In the genomic region with DNA sequence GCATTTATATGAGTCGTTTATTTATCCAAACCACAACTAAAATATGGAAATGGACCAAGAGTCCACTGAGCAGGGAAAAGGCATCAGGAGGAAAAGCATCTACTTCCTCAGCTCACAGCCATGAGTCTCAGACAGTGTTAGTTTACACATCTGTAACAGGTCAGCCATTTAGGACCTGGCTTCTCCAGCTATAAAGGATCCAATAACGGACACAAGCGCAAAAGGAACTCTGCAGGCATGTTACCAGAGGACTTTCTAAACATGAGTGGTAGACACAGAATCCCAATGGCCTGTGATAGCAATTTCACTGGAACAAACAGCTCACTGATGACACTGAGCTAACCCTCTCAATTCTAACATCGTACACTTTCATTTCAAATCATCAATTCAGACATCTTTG, we compare ENCODE assay signal across 27 mouse cellular contexts. TPM values are rescaled to one million over a fixed set of nuclear protein-coding genes. Genes with fewer than 3 reads are reported as not detected.
DNase-seq lines count a peak whose midpoint lies in the region; ATAC-seq and TF ChIP-seq lines count a peak whose summit lies in the region.
"Had no signal": no experiment of that assay in that cellular context is flagged by ENCODE, and none has a peak within 500 bp of the region (broad histone marks: within the 10 kb centered on the region; RNA-seq: fewer than 3 reads in every experiment).

No protein-coding gene starts in this region.

- peaks cover 46% of the 10 kb centered on the region for H3K36me3 ChIP-seq in liver, embryonic 12.5 days
- peaks cover 10% of the 10 kb centered on the region for H3K36me3 ChIP-seq in liver, embryonic 11.5 days (ENCODE audit: control insufficient read depth, insufficient read depth, low read length)
- peaks cover 38 to 49% of the 10 kb centered on the region in 2 experiments for H3K36me3 ChIP-seq in MEL (ENCODE audit: control insufficient read depth in 1 of 2, insufficient read depth in 2 of 2, low read length in 2 of 2)

- H3K4me1 ChIP-seq in liver, embryonic 12.5 days, result peaks cover 18% of the 10 kb centered on the region
- H3K4me1 ChIP-seq in liver, embryonic 11.5 days (replicated peaks; ENCODE audit: control insufficient read depth, insufficient read depth, low read length), result peaks cover 4% of the 10 kb centered on the region; the same call in 1 of the 2 replicates
- H3K4me1 ChIP-seq in MEL (ENCODE audit: control insufficient read depth in 1 of 2, insufficient read depth in 2 of 2, low read length in 2 of 2), result peaks cover 27 to 30% of the 10 kb centered on the region in 2 experiments
- H3K4me1 ChIP-seq: embryonic facial prominence, embryonic 12.5 days; embryonic facial prominence, embryonic 15.5 days; forebrain, embryonic 12.5 days; heart, embryonic 10.5 days; heart, embryonic 13.5 days had no signal

- H3K4me2 ChIP-seq in liver, embryonic 12.5 days, result no peak overlapping the region
- H3K4me2 ChIP-seq in liver, embryonic 11.5 days, result no peak overlapping the region
- H3K4me2 ChIP-seq: embryonic facial prominence, embryonic 12.5 days; embryonic facial prominence, embryonic 15.5 days; forebrain, embryonic 12.5 days; forebrain, embryonic 15.5 days; heart, embryonic 13.5 days; hindbrain, embryonic 14.5 days had no signal

- peak overlapping the region; percentile 60 for H3K27ac ChIP-seq in liver, embryonic 12.5 days
- no peak overlapping the region for H3K27ac ChIP-seq in liver, embryonic 11.5 days (ENCODE audit: low read depth, low read length)
- peak overlapping the region; percentile 47 for H3K27ac ChIP-seq in MEL (ENCODE audit: control insufficient read depth, low read depth, low read length)
- H3K27ac ChIP-seq: embryonic facial prominence, embryonic 12.5 days; embryonic facial prominence, embryonic 15.5 days; forebrain, embryonic 12.5 days; forebrain, embryonic 15.5 days; heart, embryonic 10.5 days; heart, embryonic 13.5 days; hindbrain, embryonic 14.5 days; hindbrain, postnatal 0 days had no signal

- H3K27me3 ChIP-seq in liver, embryonic 12.5 days (replicated peaks), result no peaks in the 10 kb centered on the region
- H3K27me3 ChIP-seq in liver, embryonic 11.5 days (replicated peaks; ENCODE audit: control insufficient read depth, insufficient read depth, low read length), result no peaks in the 10 kb centered on the region
- H3K27me3 ChIP-seq in MEL (ENCODE audit: control insufficient read depth in 1 of 2, insufficient read depth in 2 of 2, low read length in 2 of 2), result no peaks in the 10 kb centered on the region
- H3K27me3 ChIP-seq: embryonic facial prominence, embryonic 12.5 days; embryonic facial prominence, embryonic 15.5 days; forebrain, embryonic 12.5 days; forebrain, embryonic 15.5 days; heart, embryonic 13.5 days had no signal

- H3K9me3 ChIP-seq in liver, embryonic 12.5 days (replicated peaks), result no peaks in the 10 kb centered on the region
- no peaks in the 10 kb centered on the region for H3K9me3 ChIP-seq in liver, embryonic 11.5 days (ENCODE audit: control insufficient read depth, low read length)
- no peaks in the 10 kb centered on the region for H3K9me3 ChIP-seq in MEL (replicated peaks; ENCODE audit: insufficient read depth, low read length)
- H3K9me3 ChIP-seq: embryonic facial prominence, embryonic 12.5 days; embryonic facial prominence, embryonic 15.5 days; forebrain, embryonic 12.5 days; forebrain, embryonic 15.5 days; heart, embryonic 10.5 days; heart, embryonic 13.5 days had no signal

- TF ChIP-seq EP300 in MEL (IDR thresholded peaks at IDR 0.05; ENCODE audit: low read depth in 1 of 2, low read length in 2 of 2), result no peak

- 79% methylated on average over 4 of the region's 4 CpGs for WGBS in liver, embryonic 12.5 days (ENCODE audit: insufficient replicate concordance)
- WGBS in liver, embryonic 11.5 days, result 91% methylated on average over 4 of the region's 4 CpGs

- no peak for TF ChIP-seq RAD21 in MEL (IDR thresholded peaks at IDR 0.05; ENCODE audit: low read depth, low read length)

- peaks cover 9% of the 10 kb centered on the region for H3K79me2 ChIP-seq in MEL (ENCODE audit: control insufficient read depth, insufficient read depth, low read length, poor library complexity)

- peak; percentile 52 for DNase-seq in gastrocnemius, adult 18-20 months (ENCODE audit: low spot score)
- no peak for DNase-seq in gastrocnemius, postnatal 25 days
- no peak for DNase-seq in liver, embryonic 11.5 days (ENCODE audit: low spot score)
- DNase-seq in MEL (ENCODE audit: low read depth, low spot score), result no peak
- peak; percentile 66 for DNase-seq in skeletal muscle tissue, adult 2 months (ENCODE audit: low read depth, low spot score)
- DNase-seq in spleen, postnatal 36 days (ENCODE audit: low spot score in 2 of 2), result no peak
- DNase-seq: adrenal gland, adult 2 months; adrenal gland, postnatal 14 days; cerebellum, adult 11 months; cerebellum, adult 2 months; cerebellum, adult 9-11 months; cerebellum, postnatal 25 days; heart, adult 18-20 months; heart, postnatal 14 days; heart, postnatal 4 days had no signal

- H3K4me3 ChIP-seq in liver, embryonic 12.5 days, result no peak overlapping the region
- H3K4me3 ChIP-seq in liver, embryonic 11.5 days (ENCODE audit: low read depth, low read length), result no peak overlapping the region
- no peak overlapping the region for H3K4me3 ChIP-seq in MEL (ENCODE audit: control insufficient read depth in 1 of 2, insufficient read depth in 1 of 2, low read depth in 2 of 2, low read length in 2 of 2)
- H3K4me3 ChIP-seq: embryonic facial prominence, embryonic 12.5 days; embryonic facial prominence, embryonic 15.5 days; erythroblast, embryonic 14.5 days; forebrain, embryonic 12.5 days; forebrain, embryonic 15.5 days; heart, embryonic 10.5 days; heart, embryonic 13.5 days had no signal

- no peak for TF ChIP-seq POLR2A in MEL (IDR thresholded peaks at IDR 0.05; ENCODE audit: control insufficient read depth in 1 of 2, insufficient read depth in 1 of 2, low read depth in 1 of 2, low read length in 2 of 2, poor library complexity in 1 of 2)

- no peak overlapping the region for H3K9ac ChIP-seq in liver, embryonic 12.5 days
- H3K9ac ChIP-seq in liver, embryonic 11.5 days (ENCODE audit: low read depth, low read length), result no peak overlapping the region
- H3K9ac ChIP-seq in MEL (ENCODE audit: control insufficient read depth, low read depth, low read length, poor library complexity, severe bottlenecking), result no peak overlapping the region
- H3K9ac ChIP-seq: embryonic facial prominence, embryonic 12.5 days; embryonic facial prominence, embryonic 15.5 days; forebrain, embryonic 12.5 days; forebrain, embryonic 15.5 days; heart, embryonic 13.5 days; hindbrain, embryonic 14.5 days had no signal

- ATAC-seq in liver, embryonic 12.5 days, result no peak
- no peak for ATAC-seq in liver, embryonic 11.5 days (replicated peaks; ENCODE audit: low FRiP score)
- ATAC-seq: forebrain, embryonic 15.5 days; hindbrain, postnatal 0 days; inflammation-experienced regulatory T-cells, adult 6 months had no signal

- no peak for TF ChIP-seq CTCF in MEL (IDR thresholded peaks at IDR 0.05 in 2 of 3, conservative IDR thresholded peaks at IDR 0.05 in 1 of 3; ENCODE audit: control insufficient read depth in 1 of 3, insufficient read depth in 1 of 3, low read depth in 2 of 3, low read length in 3 of 3, poor library complexity in 1 of 3, severe bottlenecking in 1 of 3)

TF ChIP-seq in MEL, 35 proteins besides CTCF, POLR2A, EP300 and RAD21:
- no peak for TF ChIP-seq MEF2A (IDR thresholded peaks at IDR 0.05; ENCODE audit: extremely low read depth, insufficient replicate concordance, low read depth, low read length, poor library complexity, severe bottlenecking)
- 0 out of 2 replicates have a peak, but pooled peaks have one; percentile 25 for TF ChIP-seq CHD1 (IDR thresholded peaks at IDR 0.05; ENCODE audit: low read depth, low read length)

RNA-seq across cellular contexts. Expression of a gene that starts 27.9 kb away (rescaled TPM):
- 100 to 1,000 TPM; 135 to 145 TPM for total RNA-seq in gastrocnemius, adult 18-20 months (2021)
- 100 to 1,000 TPM in 1 of 2 experiments, 10 to 100 TPM in 1; 94.5 to 100 TPM for total RNA-seq in gastrocnemius, postnatal 25 days (2021)
- 22.0 and 22.2 TPM in 2 replicates for polyA plus RNA-seq in liver, embryonic 12.5 days (2016; fragmentation: Nextera tagmentation; extraction: Ambion mirVana)
- 35.5 and 36.1 TPM in 2 replicates for polyA plus RNA-seq in liver, embryonic 11.5 days (2014; fragmentation: Nextera tagmentation; extraction: Ambion mirVana)
- total RNA-seq in MEL (2012; rRNA removed), result 37.9 and 42.8 TPM in 2 replicates
- polyA plus RNA-seq in MEL (2012; ENCODE audit: insufficient read depth in 1 of 2, insufficient read length in 2 of 2, low read depth in 1 of 2, low replicate concordance in 2 of 2, missing spikeins in 1 of 2), result 100 to 1,000 TPM in 1 of 2 experiments, 10 to 100 TPM in 1; 62.5 to 114 TPM

RNA-seq across cellular contexts. Expression of a gene that starts 49.5 kb away (rescaled TPM):
- total RNA-seq in gastrocnemius, adult 18-20 months (2021), result not detected
- not detected for total RNA-seq in gastrocnemius, postnatal 25 days (2021)
- polyA plus RNA-seq in liver, embryonic 12.5 days (2016; fragmentation: Nextera tagmentation; extraction: Ambion mirVana), result 1.8 and 2.4 TPM in 2 replicates
- polyA plus RNA-seq in liver, embryonic 11.5 days (2014; fragmentation: Nextera tagmentation; extraction: Ambion mirVana), result 3.0 and 3.1 TPM in 2 replicates
- 0.96 and 1.3 TPM in 2 replicates for total RNA-seq in MEL (2012; rRNA removed)
- 1 to 10 TPM in 1 of 2 experiments, not detected in 1; 1.7 TPM for polyA plus RNA-seq in MEL (2012; ENCODE audit: insufficient read depth in 1 of 2, insufficient read length in 2 of 2, low read depth in 1 of 2, low replicate concordance in 2 of 2, missing spikeins in 1 of 2)
- total RNA-seq: ES-E14; heart, adult 18-20 months had no signal

Comparison
In these comparisons a context has a peak if more than half of its experiments do, and no peak if none do; other contexts are left out.
1. DNase-seq: peak in gastrocnemius, adult 18-20 months (single experiment) and skeletal muscle tissue, adult 2 months (single experiment); none in gastrocnemius, postnatal 25 days (single experiment), liver, embryonic 11.5 days (single experiment), MEL (single experiment) and spleen, postnatal 36 days (0 of 2).